Mouse (Mus musculus) stomach, postnatal 0 days (tissue): ENCODE measurements around the gene Atp5g1.

Experiments used
- CTCF ChIP-seq: IDR thresholded peaks from 2 replicates; pipeline ENCODE4 v1.5.1; 2016; ENCODE audit warnings: antibody characterized with exemption, low read depth, mild to moderate bottlenecking, moderate library complexity
- EP300 ChIP-seq: optimal IDR thresholded peaks from 2 replicates; pipeline ENCODE3; 2016; ENCODE audit warnings: antibody characterized with exemption

- no peak for TF ChIP-seq CTCF
- no peak for TF ChIP-seq EP300
These were observed 7.2 kb downstream of the Atp5g1 start for GRCm38 (mm10) chr11:96068231-96068630.
